ENCODE assay signal across 27 mouse cellular contexts in genomic region chr2:71714416-71714815, GRCm38 (mm10).
"Had no signal": no experiment of that assay in that cellular context is flagged by ENCODE, and none has a peak within 500 bp of the region (broad histone marks: within the 10 kb centered on the region; RNA-seq: fewer than 3 reads in every experiment).

No protein-coding gene starts in this region.

- DNase-seq: left cerebral cortex, postnatal 4 days; liver; liver, embryonic 13.5 days; liver, postnatal 0 days; lung, adult 18-20 months; lung, adult 2 months; lung, embryonic 14.5 days; lung, postnatal 10 days; lung, postnatal 14 days; lung, postnatal 36 days; lung, postnatal 4 days; midbrain, embryonic 14.5 days had no signal

- H3K4me1 ChIP-seq: limb, embryonic 13.5 days; liver, embryonic 12.5 days; liver, embryonic 15.5 days; midbrain, embryonic 15.5 days had no signal

- H3K36me3 ChIP-seq: limb, embryonic 10.5 days; limb, embryonic 12.5 days; limb, embryonic 13.5 days; limb, embryonic 15.5 days; liver, embryonic 12.5 days; liver, embryonic 13.5 days; liver, embryonic 15.5 days; lung, embryonic 15.5 days; midbrain, embryonic 10.5 days; midbrain, embryonic 12.5 days; midbrain, embryonic 13.5 days; midbrain, embryonic 15.5 days had no signal

- H3K27ac ChIP-seq: limb, embryonic 10.5 days; limb, embryonic 12.5 days; limb, embryonic 13.5 days; limb, embryonic 15.5 days; liver, embryonic 12.5 days; liver, embryonic 13.5 days; liver, embryonic 14.5 days; liver, embryonic 15.5 days; lung, embryonic 15.5 days; macrophage; midbrain, embryonic 10.5 days; midbrain, embryonic 12.5 days; midbrain, embryonic 13.5 days; midbrain, embryonic 15.5 days had no signal

- H3K27me3 ChIP-seq: limb, embryonic 12.5 days; limb, embryonic 13.5 days; limb, embryonic 15.5 days; liver, embryonic 12.5 days; liver, embryonic 13.5 days; liver, embryonic 15.5 days; lung, embryonic 15.5 days; megakaryocyte, embryonic 14.5 days; midbrain, embryonic 12.5 days; midbrain, embryonic 13.5 days; midbrain, embryonic 15.5 days had no signal

- H3K4me3 ChIP-seq: limb, embryonic 10.5 days; limb, embryonic 12.5 days; limb, embryonic 13.5 days; limb, embryonic 15.5 days; liver, embryonic 12.5 days; liver, embryonic 13.5 days; liver, embryonic 15.5 days; lung, embryonic 15.5 days; megakaryocyte, embryonic 14.5 days; midbrain, embryonic 10.5 days; midbrain, embryonic 12.5 days; midbrain, embryonic 13.5 days; midbrain, embryonic 15.5 days; myocyte had no signal
